Mouse (Mus musculus): ENCODE results near the gene Katnbl1. TPM values are rescaled to one million over a fixed set of nuclear protein-coding genes. Genes with fewer than 3 reads are reported as not detected.

The Katnbl1 gene
- polyA plus RNA-seq (2015; fragmentation: Nextera tagmentation; extraction: Ambion mirVana): 22.0 and 23.5 TPM in 2 replicates

DNA sequence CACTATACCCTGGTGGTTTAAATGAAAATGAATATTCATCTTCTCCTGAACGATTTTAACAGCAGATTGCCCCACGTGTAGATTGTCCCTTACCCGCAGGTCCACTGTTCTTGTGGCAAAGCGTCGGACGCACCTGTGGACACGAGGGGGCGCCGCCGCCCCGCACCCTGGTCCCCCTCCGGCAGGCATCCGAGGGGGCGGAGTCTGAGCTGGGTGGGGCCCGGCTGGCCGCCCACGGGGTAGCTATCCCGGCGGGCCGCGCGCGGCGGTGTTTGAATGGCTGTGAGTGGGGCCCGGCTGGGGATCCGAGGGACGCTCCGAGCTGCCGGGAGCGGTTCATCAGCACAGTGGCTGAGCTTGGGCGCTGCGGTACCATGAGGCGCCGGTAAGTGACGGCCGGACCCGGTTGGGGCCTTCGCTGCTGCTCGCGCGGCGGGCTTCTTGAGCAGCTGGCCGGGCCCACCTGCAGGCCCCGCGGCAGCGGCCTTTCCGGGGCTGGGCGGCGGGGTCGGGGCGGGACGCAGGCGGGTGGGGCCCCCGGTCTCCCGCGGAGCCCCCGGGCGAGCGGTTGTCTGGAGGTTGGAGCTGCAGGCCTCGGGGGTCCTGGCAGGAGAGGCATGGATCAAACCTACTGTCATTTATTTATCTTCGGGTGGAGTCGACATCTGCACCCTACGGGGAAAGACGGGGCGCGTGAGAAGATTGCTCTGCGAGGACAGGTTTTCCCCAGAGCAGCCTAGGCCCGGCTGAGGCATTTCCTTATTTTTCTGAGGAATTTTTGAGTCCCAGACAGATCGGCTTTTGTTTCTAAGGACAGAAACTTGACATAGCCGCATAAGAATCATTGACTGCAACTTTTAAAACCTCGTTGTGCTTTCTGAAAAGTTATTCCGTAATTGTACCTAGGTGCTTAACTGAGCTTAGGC, at the start of gene Katnbl1:
Katnbl1 (plus strand) TSS at position 239 of the 926 bp plus-strand sequence.

DNA sequence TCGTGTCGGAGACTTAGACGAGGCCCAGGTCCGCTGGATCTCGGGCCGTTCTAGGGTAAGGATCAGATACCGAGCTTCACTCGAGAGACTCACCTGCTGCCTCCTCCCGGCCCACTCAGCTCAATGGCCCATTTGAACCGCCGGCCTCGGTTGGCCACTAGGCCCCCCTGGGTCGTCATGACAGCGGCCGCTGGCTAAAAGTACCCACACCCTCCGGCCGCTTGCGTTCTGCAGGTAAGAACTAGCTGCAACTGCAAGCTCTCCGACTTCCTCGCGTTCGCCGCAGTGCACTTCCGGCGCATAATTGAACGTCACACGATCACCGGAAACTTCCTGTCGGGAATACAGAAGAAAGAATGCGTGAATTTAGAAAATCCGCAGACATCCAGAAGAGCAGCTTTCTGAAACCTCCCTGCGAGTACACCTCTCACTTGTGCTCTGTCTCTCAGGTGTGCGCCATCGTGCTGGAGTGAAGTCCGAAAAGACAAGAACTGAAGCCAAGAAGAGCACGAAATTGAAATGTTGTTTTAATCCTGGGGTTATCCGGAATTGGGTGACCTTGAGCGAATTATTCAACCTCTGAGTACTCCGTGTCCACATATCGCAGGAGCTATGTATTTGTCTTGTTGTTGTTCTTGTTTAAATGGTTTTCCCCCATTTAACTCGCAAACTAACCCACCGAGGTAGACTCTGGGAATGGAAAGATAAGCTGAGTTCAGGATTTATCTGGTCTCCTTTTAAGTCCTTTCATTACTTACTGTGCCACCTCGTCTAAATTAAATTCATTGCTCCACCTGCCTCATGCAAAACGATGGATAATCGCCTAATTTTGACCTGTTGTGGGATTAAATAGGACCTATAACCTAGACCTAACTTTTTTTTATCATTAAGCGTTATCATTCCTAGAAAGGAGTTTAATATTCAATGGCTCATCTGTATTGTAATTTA, 11.0 kb upstream of the Katnbl1 start, which contains the start of gene Emc4:
Emc4 (minus strand) TSS at position 302 of the 948 bp plus-strand sequence.

DNA sequence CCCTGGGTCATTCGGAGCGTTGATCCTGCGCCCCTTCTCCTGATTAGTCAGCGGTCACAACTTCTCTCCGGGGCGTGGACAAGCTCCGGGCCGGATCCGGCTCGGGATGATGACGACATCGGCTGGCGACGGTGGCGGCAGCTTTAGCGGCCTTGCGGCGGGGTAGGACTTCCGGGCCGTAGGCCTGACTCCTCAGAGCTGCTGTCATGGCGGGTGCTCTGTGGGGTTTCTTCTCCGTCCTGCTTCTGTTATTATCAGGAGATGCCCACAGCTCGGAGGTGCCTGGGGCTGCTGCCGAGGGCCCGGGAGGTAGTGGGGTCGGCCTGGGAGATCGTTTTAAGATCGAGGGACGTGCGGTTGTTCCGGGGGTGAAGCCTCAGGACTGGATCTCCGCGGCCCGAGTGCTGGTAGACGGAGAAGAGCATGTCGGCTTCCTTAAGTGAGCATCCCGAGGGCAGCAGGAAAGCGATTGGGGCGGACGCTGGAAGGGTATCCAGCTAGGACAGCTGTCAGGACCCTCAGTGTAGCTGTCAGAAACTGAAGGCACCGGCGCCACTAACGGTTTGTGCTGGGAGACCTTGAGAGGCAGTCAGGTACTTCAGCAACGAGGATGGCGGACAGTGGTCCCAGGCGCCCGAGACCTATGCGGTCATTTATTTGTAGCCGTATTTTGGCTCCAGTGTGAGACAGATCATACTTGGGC, 76.0 kb downstream of the Katnbl1 start, which contains the start of gene Emc7:
Emc7 (plus strand) TSS at position 136 of the 703 bp plus-strand sequence.

Other genes with a start within 250 kb of the Katnbl1 start
- gene Olfr1316, start 244.2 kb upstream of the Katnbl1 start, polyA plus RNA-seq (2015; fragmentation: Nextera tagmentation; extraction: Ambion mirVana): not detected in 2 replicates
- not detected in 2 replicates for gene Olfr1317, start 238.9 kb upstream of the Katnbl1 start, polyA plus RNA-seq (2015; fragmentation: Nextera tagmentation; extraction: Ambion mirVana)
- gene Olfr1318, start 225.0 kb upstream of the Katnbl1 start, polyA plus RNA-seq (2015; fragmentation: Nextera tagmentation; extraction: Ambion mirVana): not detected in 2 replicates
- 1.5 and 3.5 TPM in 2 replicates for gene Lpcat4, start 139.7 kb upstream of the Katnbl1 start, polyA plus RNA-seq (2015; fragmentation: Nextera tagmentation; extraction: Ambion mirVana)
- gene Nutm1, start 119.9 kb upstream of the Katnbl1 start, polyA plus RNA-seq (2015; fragmentation: Nextera tagmentation; extraction: Ambion mirVana): not detected in 2 replicates
- 117 and 122 TPM in 2 replicates for gene Nop10, start 117.3 kb upstream of the Katnbl1 start, polyA plus RNA-seq (2015; fragmentation: Nextera tagmentation; extraction: Ambion mirVana)
- 6.3 and 8.6 TPM in 2 replicates for gene Slc12a6, start 113.4 kb upstream of the Katnbl1 start, polyA plus RNA-seq (2015; fragmentation: Nextera tagmentation; extraction: Ambion mirVana)
- not detected in 2 replicates for gene Gm21985, start 112.9 kb upstream of the Katnbl1 start, polyA plus RNA-seq (2015; fragmentation: Nextera tagmentation; extraction: Ambion mirVana)
- 99.7 and 104 TPM in 2 replicates for gene Emc4, start 11.2 kb upstream of the Katnbl1 start, polyA plus RNA-seq (2015; fragmentation: Nextera tagmentation; extraction: Ambion mirVana)
- 22.4 and 23.2 TPM in 2 replicates for gene Emc7, start 75.8 kb downstream of the Katnbl1 start, polyA plus RNA-seq (2015; fragmentation: Nextera tagmentation; extraction: Ambion mirVana)
- gene Chrm5, start 101.6 kb downstream of the Katnbl1 start, polyA plus RNA-seq (2015; fragmentation: Nextera tagmentation; extraction: Ambion mirVana): not detected in 2 replicates
- gene Aven, start 113.8 kb downstream of the Katnbl1 start, polyA plus RNA-seq (2015; fragmentation: Nextera tagmentation; extraction: Ambion mirVana): 3.6 and 5.4 TPM in 2 replicates

All from skeletal muscle tissue, postnatal 0 days (tissue).